Mouse (Mus musculus): ENCODE results near the gene Fcer2a.

- TF ChIP-seq GATA1 (IDR thresholded peaks at IDR 0.05; ENCODE audit: borderline replicate concordance, low read length) (no peak), FLI1 (IDR thresholded peaks at IDR 0.05; ENCODE audit: low read length) (no peak)
Measured at GRCm38 (mm10) chr8:3652845-3653244, 41.1 kb downstream of the Fcer2a start.

All from megakaryocyte, embryonic 14.5 days (primary cell).